Mouse (Mus musculus): ENCODE results near the gene Hnrnpr. TPM values are rescaled to one million over a fixed set of nuclear protein-coding genes. Genes with fewer than 3 reads are reported as not detected.

Hnrnpr gene
- total RNA-seq, 2 experiments from 2014 or later: 84.7 to 86.8 TPM

DNA sequence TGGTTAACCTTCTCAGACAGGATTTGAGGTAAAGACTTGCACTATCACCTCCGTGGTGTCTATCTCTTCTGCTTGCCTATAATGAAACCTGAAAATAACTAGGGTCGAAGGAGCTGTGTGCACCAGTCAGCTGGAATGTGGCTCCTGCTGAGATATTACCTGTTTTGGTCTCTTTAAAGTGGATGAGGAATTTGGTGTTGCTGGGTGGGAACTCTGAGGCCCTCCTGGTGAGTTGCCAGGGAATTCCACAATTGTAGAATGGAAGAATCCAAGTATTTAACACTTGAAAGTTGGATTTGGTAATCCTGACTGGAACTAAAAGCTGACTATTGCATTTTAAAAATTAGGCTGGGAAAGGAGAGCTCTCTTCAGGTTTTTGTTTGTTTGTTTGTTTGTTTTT, 6.6 kb upstream of the Hnrnpr start:
- DNase-seq (ENCODE audit: low spot score in 2 of 2): no peak

GRCm38 (mm10) chr4:136308355-136308754, 2.4 kb upstream of the Hnrnpr start:
- no peak for DNase-seq (ENCODE audit: low spot score in 2 of 2)

- no peak for DNase-seq (ENCODE audit: low spot score in 2 of 2)
Measured at GRCm38 (mm10) chr4:136309780-136310179, 962 bp upstream of the Hnrnpr start.

GRCm38 (mm10) chr4:136311042-136311999, 579 bp downstream of the Hnrnpr start:
- DNase-seq (ENCODE audit: low spot score in 2 of 2): peak; percentile 12 to 16

GRCm38 (mm10) chr4:136312616-136313015, 1.9 kb downstream of the Hnrnpr start:
- DNase-seq (ENCODE audit: low spot score in 2 of 2): no peak

GRCm38 (mm10) chr4:136317667-136318066, 6.9 kb downstream of the Hnrnpr start:
- DNase-seq (ENCODE audit: low spot score in 2 of 2): no peak

DNA sequence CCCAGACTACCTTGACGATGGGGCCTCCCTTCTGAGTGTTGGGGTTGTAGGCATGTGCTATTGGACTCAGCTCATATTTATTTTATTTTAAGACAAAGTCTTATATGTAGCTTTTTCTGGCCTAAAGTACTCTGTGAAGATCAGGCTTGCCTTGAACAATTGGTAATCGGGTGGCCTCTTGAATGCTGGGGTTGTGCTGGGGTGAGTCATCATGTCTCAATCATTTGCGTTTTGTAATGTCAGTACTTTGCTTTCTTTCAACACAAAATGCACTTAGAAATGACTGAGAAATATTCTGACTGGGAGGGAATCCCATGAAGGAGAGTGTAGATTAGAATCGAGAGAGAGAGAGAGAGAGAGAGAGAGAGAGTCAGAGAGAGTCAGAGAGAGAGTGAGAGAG, 9.3 kb downstream of the Hnrnpr start:
- no peak for DNase-seq (ENCODE audit: low spot score in 2 of 2)

GRCm38 (mm10) chr4:136324226-136324625, 13.5 kb downstream of the Hnrnpr start:
- DNase-seq (ENCODE audit: low spot score in 2 of 2): no peak

- DNase-seq (ENCODE audit: low spot score in 2 of 2): no peak
Measured at GRCm38 (mm10) chr4:136327238-136327637, 16.5 kb downstream of the Hnrnpr start.

DNA sequence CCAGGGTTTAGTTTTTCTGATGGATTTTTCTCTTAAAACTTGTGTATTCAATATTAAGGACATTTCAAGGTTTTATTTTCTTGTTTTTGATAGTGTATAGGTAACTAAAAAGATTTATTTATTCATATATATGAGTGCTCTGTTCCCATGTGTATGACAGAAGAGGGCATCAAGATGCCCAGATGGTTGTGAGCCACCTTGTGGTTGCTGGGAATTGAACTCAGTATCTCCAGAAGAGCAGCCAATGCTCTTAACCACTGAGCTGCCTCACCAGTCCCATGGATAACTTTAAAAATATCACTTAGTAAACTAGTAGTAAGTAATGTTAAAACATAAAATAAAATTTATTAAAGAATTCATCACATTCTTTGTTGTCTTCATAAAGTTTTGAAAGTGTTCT, 17.4 kb downstream of the Hnrnpr start:
- no peak for DNase-seq (ENCODE audit: low spot score in 2 of 2)

DNA sequence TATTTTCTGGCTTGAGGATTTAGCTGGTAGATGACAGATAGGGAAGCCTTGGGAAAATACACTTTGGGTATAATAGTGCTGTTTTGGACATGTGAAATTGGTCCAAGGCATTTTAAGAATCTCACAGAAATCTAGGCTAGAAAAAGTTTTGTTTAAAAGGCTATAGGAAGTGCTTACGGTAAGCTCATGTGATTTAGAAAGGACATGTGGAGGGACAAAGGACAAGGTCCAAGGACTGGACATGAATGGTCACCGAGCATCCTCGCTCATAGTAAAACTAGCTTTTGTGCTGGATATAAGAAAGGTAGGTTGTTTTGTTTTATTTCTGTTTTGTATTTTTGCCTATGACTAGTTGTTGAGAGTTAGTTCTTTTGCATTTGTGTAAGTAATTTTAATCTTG, 21.0 kb downstream of the Hnrnpr start:
- DNase-seq (ENCODE audit: low spot score in 2 of 2): no peak

GRCm38 (mm10) chr4:136333191-136333590, 22.4 kb downstream of the Hnrnpr start:
- no peak for DNase-seq (ENCODE audit: low spot score in 2 of 2)

DNA sequence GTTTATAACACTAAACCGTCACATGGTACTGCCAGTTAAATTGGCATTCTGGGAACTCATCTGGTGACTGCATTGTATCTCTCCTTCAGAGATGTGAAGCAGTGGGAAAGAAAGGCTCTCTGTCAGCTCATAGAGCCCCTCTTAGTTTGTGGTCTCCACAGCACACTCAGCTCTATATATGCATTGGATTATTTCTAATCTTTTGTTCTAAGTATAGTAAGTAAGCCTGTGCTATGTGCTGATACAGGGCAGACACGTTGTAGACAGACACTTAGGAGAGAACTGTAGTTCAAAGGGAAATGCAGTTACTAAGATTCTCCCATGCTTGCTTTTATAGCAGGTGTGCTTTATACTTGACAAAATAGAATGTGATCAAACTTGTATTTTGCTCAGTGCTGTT, 24.3 kb downstream of the Hnrnpr start:
- DNase-seq (ENCODE audit: low spot score in 2 of 2): no peak

GRCm38 (mm10) chr4:136337129-136337528, 26.4 kb downstream of the Hnrnpr start:
- DNase-seq (ENCODE audit: low spot score in 2 of 2): no peak

GRCm38 (mm10) chr4:136349616-136350015, 38.9 kb downstream of the Hnrnpr start:
- DNase-seq (ENCODE audit: low spot score in 2 of 2): no peak

GRCm38 (mm10) chr4:136357026-136357425, 46.3 kb downstream of the Hnrnpr start:
- no peak for DNase-seq (ENCODE audit: low spot score in 2 of 2)

DNA sequence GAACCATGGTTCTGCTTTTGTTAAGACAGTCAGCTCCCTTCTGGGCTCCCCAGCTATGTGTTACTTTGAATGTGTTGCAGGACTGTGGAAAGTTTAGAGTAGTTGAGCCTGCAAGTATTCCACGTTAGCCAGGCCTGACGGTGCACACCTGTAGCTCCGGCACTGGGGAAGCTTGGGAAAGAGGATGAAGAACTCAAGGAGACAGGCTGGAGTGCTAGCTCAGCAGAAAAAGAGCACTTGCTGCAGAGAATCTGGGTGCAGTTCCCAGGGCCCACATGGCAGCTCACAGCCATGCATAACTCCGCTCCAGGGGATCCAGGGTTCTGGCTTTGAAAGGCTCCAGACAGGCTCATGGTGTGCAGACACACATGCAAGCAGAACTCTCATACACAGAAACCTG, 46.7 kb downstream of the Hnrnpr start:
- no peak for DNase-seq (ENCODE audit: low spot score in 2 of 2)

DNA sequence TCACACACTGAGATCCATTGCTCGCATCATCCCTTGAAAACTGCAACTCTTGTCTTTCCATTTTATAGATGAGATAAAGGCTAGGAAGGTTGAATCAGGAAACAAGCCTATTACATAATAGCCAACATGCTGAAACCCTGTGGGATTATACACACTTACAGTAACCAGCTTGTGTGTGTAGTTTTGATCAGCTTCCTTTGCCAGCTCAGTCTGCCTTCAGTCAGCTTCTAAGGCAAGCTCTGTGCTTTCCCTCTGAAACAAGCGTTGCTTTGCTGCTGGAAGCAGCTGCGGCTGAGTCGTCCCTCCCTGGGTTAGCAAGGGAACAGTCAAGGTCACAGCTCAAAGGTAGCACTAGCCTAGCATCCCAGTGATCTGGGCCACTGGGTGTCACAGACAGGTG, 57.1 kb downstream of the Hnrnpr start:
- DNase-seq (ENCODE audit: low spot score in 2 of 2): no peak

DNA sequence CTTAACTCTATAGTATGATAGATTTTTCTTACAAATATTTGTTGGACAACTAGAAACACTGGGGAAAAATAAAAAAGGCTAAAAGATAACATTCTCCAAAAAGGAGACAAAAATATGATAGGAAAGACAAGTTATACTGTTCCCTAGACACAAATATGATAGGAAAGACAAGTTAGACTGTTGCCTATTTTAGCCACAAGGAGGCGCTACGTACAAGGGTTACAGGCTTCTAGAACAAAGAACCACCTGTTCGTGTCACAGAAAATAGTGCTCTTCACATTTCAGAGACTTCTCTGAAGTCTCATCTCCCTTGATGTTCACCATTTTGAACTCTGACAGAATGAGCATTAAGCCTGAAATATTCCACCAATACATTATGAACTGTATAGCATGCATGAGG, 59.0 kb downstream of the Hnrnpr start:
- peak; percentile 50 to 70 for DNase-seq (ENCODE audit: low spot score in 2 of 2)

- DNase-seq (ENCODE audit: low spot score in 2 of 2): peak; percentile 26 to 53
Measured at GRCm38 (mm10) chr4:136373494-136374181, 62.9 kb downstream of the Hnrnpr start.

DNA sequence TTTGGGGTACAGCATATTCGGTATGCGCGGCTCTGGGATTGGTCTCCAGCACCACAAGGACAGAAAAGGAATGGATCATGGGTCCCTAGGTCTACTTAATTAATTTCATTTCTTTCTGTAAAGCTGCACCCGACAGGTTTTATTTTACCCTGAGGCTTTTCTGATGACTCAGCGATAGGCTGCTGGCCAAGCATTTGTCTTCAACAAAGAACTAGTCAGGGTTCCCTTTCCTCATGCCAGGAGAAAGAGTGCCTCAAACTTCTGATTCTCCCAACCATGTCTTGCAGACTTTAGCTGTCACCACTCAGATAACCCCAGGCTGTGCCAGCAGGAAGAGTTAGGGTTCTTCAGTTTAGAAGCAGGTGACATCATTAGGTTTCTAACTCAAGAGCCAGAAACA, 66.3 kb downstream of the Hnrnpr start:
- no peak for DNase-seq (ENCODE audit: low spot score in 2 of 2)

GRCm38 (mm10) chr4:136383052-136383451, 72.3 kb downstream of the Hnrnpr start:
- no peak for DNase-seq (ENCODE audit: low spot score in 2 of 2)

Measured in left cerebral cortex, adult 18-20 months (tissue).